Mouse (Mus musculus): ENCODE data around the gene Kcnab3. TPM values are rescaled to one million over a fixed set of nuclear protein-coding genes. Genes with fewer than 3 reads are reported as not detected.
A peak's percentile ranks its signal among the peaks of the same experiment; 100 is the strongest.

The Kcnab3 gene
- polyA plus RNA-seq, 1 experiment from 2014 or later, result 1.1 TPM

DNA sequence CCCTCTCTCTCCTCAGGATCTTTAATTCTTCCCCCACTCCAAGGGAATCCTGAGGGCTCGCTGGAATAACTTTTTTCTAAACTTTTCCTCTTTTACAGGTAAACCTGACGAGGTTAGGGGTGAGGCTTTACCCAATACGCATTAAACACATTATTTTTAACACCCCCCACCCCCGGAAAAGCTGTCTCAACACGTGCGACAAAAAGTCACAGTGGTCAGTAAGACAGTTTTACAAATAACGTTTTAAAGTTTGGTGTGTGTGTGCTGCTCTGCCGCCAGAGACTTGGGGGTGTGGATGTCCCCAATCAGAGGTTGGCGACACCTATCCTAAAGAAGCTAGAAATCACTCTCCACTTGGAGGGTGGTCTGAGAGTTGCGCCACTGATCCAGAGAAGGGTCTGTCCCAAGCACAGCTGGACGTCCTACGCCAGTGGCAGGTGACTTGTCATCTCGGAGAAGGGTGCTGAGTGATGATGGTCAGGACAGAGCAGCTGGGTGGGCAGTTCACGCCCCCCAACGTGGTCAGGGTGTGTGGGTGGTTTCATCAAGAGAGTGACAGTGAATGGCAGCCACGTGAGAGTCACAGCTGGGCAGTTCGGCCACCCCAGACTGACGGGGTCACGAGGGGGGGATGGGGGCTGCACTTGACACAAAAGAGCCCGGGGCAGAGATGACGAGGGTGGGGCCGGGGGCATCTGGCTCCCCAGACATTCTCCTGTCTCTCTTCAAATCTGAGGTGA lies 41.7 kb downstream of the Kcnab3 start:
- peaks cover 28% of the 10 kb centered on the region for H3K36me3 ChIP-seq (replicated peaks)
- 1% methylated on average over 22 of the region's 22 CpGs for WGBS
- H3K9me3 ChIP-seq, result no peaks in the 10 kb centered on the region
- H3K27me3 ChIP-seq (replicated peaks; ENCODE audit: low read depth, poor library complexity, severe bottlenecking), result no peaks in the 10 kb centered on the region
- H3K27ac ChIP-seq (replicated peaks), result peak overlapping the region; percentile 100
- H3K4me1 ChIP-seq, result peaks cover 88% of the 10 kb centered on the region
- H3K4me3 ChIP-seq, result peak overlapping the region; percentile 97
- DNase-seq (ENCODE audit: low spot score), result peak; percentile 81

DNA sequence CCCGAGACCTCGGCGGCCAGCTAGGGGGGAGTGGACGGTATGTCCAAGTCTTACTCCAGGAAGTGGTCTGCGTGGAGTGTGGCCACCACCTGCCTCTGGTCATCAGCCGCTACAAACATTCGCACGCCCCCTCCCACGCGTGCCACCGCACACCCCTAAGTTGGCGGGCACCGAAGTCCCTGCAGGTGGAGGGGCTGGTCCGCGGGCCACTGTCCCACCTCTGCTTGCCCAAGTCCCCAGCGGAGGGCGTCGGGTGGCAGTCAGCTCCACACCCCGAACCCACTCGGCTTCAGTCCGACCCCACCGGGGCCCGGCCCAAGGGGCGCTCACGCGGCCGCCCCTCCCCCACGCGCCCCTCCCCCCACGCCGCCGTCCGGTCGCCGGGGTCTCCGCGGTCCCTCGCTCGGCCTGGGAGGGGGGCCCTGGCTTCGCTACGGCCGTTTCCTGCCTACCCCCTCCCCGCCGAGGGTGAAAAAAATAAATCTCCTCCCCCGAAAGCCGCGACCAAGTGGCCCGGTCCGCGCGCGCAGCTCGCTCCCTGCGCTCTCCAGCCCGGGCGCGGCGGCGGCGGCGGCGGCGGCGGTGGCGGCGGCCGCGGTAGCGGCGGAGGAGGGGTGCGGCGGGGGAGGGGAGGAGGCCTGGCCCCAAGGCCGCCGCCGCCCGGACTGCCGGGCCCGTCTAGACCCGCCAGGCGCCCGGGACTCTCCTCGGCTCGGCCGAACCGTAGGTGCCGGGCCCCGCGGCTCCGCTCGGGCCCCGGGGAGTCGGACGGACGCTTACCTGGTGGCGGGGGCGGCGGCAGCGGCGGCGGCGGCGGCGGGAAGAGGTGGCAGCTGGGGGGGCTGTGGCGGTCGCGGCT lies 42.5 kb downstream of the Kcnab3 start:
- peak overlapping the region; percentile 100 for H3K27ac ChIP-seq (replicated peaks)

DNA sequence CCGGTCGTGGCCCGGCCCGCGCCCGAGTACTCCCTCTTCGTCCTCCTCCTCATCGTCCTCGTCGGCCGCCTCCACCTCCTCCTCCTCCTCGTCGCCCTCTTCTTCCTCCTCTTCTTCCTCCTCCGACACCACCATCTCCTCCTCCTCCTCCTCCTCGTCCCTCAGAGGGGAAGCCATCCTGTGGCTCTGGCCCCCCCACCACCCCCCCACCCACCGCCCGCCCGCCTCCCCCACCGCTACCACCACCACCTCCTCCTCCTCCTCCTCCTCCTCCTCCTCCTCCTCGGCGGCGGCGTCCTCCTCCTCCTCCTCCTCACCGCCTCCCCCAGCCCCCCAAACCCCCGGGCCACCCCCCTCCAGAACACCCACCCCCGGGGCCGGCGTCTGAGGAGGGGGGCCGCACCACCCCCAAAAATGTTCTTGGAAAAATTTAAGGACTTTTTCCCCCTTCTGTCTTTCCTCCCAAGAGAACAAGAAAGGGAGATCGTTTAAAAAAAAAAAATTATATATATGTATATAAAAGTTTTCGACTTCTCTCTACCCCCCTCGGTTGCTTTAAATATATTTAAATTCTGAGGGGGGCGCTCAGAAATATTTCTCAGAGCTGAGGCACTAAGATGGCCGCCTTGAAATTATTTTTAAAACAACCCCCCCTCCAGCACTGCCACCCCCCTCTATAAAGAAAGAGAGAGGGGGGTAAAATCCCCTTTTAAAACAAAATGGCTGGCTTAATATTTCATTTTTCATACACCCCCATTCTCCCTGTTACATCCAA lies 43.3 kb downstream of the Kcnab3 start, which contains the start of gene Chd3:
TSS of gene Chd3 (minus strand) at position 192 of the 775 bp plus-strand sequence.
- DNase-seq (ENCODE audit: low spot score), result peak; percentile 61
- Histone ChIP-seq H3K27me3 (replicated peaks; ENCODE audit: low read depth, poor library complexity, severe bottlenecking) (no peaks in the 10 kb centered on the region), H3K9me3 (no peaks in the 10 kb centered on the region), H3K4me1 (peaks cover 73% of the 10 kb centered on the region), H3K4me3 (peak within 1 kb of the TSS; percentile 97), H3K27ac (replicated peaks) (peak within 1 kb of the TSS; percentile 100), H3K36me3 (replicated peaks) (peaks cover 26% of the 10 kb centered on the region)
- 4% methylated on average over 19 of the region's 34 CpGs for WGBS

More for the DNA sequence above, 42.5 kb downstream of the Kcnab3 start:
- WGBS, result under 1% methylated on average over 86 of the region's 106 CpGs
- H3K27me3 ChIP-seq (replicated peaks; ENCODE audit: low read depth, poor library complexity, severe bottlenecking), result no peaks in the 10 kb centered on the region
- H3K36me3 ChIP-seq (replicated peaks), result peaks cover 28% of the 10 kb centered on the region
- H3K9me3 ChIP-seq, result no peaks in the 10 kb centered on the region
- DNase-seq (ENCODE audit: low spot score), result peak; percentile 77
- peak overlapping the region; percentile 97 for H3K4me3 ChIP-seq
- peaks cover 81% of the 10 kb centered on the region for H3K4me1 ChIP-seq

DNA sequence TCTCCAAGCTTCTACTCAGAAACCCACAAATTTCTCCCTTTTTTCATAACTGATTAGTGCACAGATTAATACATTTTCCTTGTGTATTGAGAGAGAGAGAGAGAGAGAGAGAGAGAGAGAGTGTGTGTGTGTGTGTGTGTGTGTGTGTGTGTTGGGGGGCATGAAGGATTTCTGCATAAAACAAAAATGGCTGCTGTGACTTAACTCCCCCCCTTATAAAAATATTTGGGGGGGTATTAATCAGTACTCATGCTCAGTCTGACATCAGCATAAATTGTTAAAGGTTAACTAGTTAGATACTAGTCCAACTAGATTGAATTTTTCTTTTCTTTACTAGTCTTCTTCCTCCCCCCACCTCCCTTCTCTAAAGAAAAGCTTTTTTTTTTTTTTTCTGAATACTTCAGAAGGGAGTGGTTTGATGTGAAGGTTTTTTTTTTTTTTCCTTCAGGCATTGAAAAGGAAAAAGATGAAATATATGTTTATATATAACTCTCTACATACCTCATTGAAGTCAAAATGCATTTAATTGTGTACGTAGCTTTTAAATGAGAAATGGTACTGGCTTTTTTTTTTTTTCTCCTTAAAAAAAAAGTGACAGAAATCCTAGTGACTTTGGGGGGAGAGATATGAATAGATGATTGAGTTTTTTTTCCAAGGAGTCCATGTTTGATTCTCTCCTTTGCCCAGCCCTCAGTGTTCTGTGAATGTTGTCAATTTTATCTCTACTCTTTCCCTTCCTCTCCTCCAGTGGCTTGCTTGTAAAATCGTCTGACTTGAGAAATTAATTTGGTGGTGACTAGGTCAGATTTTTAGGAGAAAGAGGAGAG lies 44.1 kb downstream of the Kcnab3 start:
- Histone ChIP-seq H3K27me3 (replicated peaks; ENCODE audit: low read depth, poor library complexity, severe bottlenecking) (no peaks in the 10 kb centered on the region), H3K4me3 (peak overlapping the region; percentile 97), H3K36me3 (replicated peaks) (peaks cover 29% of the 10 kb centered on the region), H3K27ac (replicated peaks) (peak overlapping the region; percentile 100), H3K4me1 (peaks cover 65% of the 10 kb centered on the region), H3K9me3 (no peaks in the 10 kb centered on the region)
- WGBS, result 45% methylated on average over 2 of the region's 2 CpGs
- no peak for DNase-seq (ENCODE audit: low spot score)

DNA sequence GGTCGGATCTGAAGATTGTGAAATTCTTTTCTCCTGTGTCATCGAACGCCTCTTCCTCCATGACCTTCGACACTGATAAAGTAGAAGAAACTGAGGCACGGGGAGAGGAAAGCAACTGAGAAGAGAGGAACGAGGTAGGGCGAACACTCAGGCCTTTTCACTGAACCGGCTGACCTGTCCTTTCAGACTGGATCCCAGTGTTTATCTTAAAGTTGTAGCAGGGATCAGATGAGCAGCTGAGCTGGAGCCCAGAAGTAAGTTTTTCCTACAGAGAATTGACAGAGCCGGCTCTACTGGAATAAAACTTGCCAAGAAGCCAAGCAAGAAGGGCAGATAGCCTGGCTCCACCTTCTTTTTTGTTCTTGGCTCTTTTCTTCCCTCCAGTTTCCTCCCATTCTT lies 44.8 kb downstream of the Kcnab3 start:
- DNase-seq (ENCODE audit: low spot score), result no peak
- WGBS, result 18% methylated on average over 9 of the region's 9 CpGs
- Histone ChIP-seq H3K9me3 (no peaks in the 10 kb centered on the region), H3K36me3 (replicated peaks) (peaks cover 34% of the 10 kb centered on the region), H3K27ac (replicated peaks) (peak overlapping the region; percentile 75), H3K4me1 (peaks cover 59% of the 10 kb centered on the region), H3K4me3 (peak overlapping the region; percentile 97), H3K27me3 (replicated peaks; ENCODE audit: low read depth, poor library complexity, severe bottlenecking) (no peaks in the 10 kb centered on the region)

DNA sequence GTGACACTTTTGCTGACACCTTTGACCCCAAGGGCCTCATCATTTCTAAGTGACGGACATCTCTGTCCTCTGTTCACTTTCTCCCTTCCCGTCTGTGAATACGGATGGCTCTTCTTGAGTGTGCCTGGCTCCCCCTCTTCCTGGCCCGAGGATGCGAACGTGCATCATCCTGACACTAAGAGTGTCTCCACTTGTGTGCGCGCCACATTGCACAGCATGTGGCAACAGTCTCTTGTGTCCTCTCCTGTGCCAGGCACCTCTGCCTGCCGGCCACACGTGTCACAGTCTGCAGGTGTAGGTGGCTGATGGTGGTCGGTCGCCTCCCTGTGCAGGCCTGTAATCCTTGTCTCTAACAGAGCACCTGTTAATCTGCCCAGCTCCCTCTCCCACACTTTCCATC lies 45.5 kb downstream of the Kcnab3 start:
- peaks cover 36% of the 10 kb centered on the region for H3K36me3 ChIP-seq (replicated peaks)
- H3K27ac ChIP-seq (replicated peaks), result peak overlapping the region; percentile 75
- no peaks in the 10 kb centered on the region for H3K27me3 ChIP-seq (replicated peaks; ENCODE audit: low read depth, poor library complexity, severe bottlenecking)
- 46% methylated on average over 12 of the region's 12 CpGs for WGBS
- no peaks in the 10 kb centered on the region for H3K9me3 ChIP-seq
- no peak for DNase-seq (ENCODE audit: low spot score)
- peak overlapping the region; percentile 97; the same call in 1 of the 2 replicates for H3K4me3 ChIP-seq
- H3K4me1 ChIP-seq, result peaks cover 53% of the 10 kb centered on the region

DNA sequence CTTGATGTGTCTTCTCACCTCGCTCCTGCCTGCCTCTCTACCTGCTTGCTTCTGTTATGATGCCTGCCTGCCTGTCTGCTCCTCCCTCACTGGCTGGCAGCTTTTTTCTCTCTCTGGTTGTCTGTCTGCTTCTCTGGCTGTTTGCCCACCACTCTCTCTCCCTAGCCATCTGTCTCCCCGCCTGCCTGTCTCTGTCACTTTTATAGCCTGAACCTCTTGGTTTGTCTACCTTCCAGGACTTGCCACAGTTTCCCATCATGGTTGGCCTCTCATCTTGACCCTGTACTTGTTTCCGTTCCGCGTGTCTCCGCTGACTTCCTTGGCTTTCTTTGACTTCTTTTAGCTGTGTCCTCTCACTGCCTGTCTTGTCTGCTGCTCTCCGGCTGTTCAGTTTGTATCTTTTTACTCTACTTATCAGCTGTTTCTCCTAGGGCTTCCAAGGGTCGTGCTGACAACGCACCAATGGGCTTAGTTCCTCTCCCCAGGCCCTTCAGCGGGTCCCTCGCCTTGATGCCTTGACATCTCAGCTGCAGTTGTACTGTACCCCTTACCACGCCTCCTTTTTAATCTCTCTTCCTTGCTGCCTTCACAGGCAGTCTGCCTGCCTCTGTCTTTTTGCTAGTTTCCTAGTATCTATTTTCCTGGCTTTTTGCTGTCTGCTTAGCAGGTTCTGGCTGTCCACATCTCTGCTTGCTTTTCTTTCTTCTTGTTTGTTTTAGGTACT lies 46.2 kb downstream of the Kcnab3 start:
- Histone ChIP-seq H3K27ac (replicated peaks) (peak overlapping the region; percentile 75), H3K27me3 (replicated peaks; ENCODE audit: low read depth, poor library complexity, severe bottlenecking) (no peaks in the 10 kb centered on the region), H3K4me3 (peak overlapping the region; percentile 97; the same call in 1 of the 2 replicates), H3K9me3 (no peaks in the 10 kb centered on the region), H3K36me3 (replicated peaks) (peaks cover 42% of the 10 kb centered on the region), H3K4me1 (peaks cover 46% of the 10 kb centered on the region)
- 64% methylated on average over 12 of the region's 12 CpGs for WGBS
- no peak for DNase-seq (ENCODE audit: low spot score)

DNA sequence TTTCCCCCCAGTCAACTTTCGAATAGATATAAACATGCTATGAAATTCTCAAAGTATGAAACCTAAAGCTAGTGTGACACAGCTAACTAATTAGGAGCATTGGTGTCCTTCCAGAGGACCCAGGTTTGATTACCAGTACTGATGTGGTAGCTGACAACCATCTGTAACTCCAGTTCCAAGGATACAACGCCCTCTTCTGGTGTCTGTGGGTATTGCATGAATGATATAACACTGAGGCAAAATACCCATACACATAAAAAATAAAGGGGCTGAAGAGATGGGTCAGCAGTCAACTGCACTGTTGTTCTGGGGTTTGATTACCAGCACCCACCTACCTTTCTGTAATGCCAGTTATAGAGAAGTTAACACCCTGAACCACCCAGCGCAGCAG lies 46.7 kb downstream of the Kcnab3 start:
- 0 out of 2 replicates have a peak overlapping the region, but pooled peaks have one; percentile 97 for H3K4me3 ChIP-seq
- H3K9me3 ChIP-seq, result no peaks in the 10 kb centered on the region
- H3K27me3 ChIP-seq (replicated peaks; ENCODE audit: low read depth, poor library complexity, severe bottlenecking), result no peaks in the 10 kb centered on the region
- peaks cover 41% of the 10 kb centered on the region for H3K4me1 ChIP-seq
- H3K36me3 ChIP-seq (replicated peaks), result peaks cover 47% of the 10 kb centered on the region
- peak overlapping the region; percentile 75; the same call in 1 of the 2 replicates for H3K27ac ChIP-seq (replicated peaks)
- WGBS, result 65% methylated on average over 3 of the region's 3 CpGs
- no peak for DNase-seq (ENCODE audit: low spot score)

DNA sequence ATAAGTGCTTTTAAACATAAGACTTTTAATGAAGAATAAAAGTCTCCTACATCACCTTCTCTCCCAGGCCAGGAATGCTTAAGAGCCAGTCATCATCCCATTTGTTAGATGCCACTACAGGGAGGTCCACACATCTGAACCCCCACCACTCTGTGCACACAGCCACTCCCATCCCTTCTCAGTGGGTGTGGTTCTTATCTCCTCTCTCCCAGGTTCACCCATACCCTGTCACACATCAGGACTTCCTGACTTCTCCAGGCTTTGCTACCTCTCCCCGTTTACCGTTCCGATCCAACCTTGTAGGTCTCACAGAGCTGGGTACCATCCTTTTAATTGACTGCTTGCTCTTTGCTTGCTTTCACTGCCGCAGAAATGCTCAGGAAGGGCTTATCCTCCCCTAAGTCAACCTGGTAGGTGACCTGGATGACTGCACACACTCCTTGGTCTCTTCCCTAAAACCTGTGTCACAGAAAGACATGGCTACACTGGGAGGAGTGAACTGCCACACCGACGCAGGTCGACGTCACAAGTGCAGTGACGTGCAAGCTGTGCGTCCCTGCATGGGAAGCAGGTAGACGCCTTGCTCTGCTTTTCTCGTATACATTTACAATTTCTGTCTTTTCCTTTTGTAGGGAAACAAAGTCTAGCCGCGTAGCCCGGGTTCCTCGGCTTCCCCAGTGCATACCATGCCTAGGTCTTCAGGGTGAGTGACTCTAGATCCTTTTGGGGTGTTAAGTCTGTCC lies 47.3 kb downstream of the Kcnab3 start:
- H3K4me3 ChIP-seq, result no peak overlapping the region
- H3K4me1 ChIP-seq, result peaks cover 35% of the 10 kb centered on the region
- no peaks in the 10 kb centered on the region for H3K9me3 ChIP-seq
- no peaks in the 10 kb centered on the region for H3K27me3 ChIP-seq (replicated peaks; ENCODE audit: low read depth, poor library complexity, severe bottlenecking)
- no peak for DNase-seq (ENCODE audit: low spot score)
- WGBS, result 92% methylated on average over 16 of the region's 16 CpGs
- H3K36me3 ChIP-seq (replicated peaks), result peaks cover 53% of the 10 kb centered on the region
- no peak overlapping the region for H3K27ac ChIP-seq (replicated peaks)

DNA sequence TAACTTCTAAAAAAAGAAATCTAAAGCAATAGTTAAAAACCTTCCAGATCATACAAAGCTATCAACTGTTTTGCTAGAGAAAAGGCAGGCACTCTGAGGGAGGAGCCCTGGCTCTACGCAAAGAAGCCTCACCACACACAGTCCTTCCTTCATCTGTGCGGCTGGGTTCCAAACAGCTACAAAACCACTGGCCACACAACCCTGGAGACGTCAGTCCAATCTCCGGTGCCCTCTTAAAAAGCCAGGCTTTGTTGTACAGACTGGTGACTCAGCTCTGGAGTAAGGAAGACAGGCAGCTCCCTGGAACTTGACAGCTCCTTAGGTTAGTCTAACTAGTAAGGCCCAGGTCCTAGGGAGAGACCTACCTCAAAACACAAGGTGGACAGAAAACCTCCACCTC lies 49.6 kb downstream of the Kcnab3 start:
- 86% methylated on average over 4 of the region's 4 CpGs for WGBS
- no peak for DNase-seq (ENCODE audit: low spot score)
- no peaks in the 10 kb centered on the region for H3K9me3 ChIP-seq
- H3K36me3 ChIP-seq (replicated peaks), result peaks cover 55% of the 10 kb centered on the region
- H3K4me1 ChIP-seq, result peaks cover 22% of the 10 kb centered on the region
- H3K27ac ChIP-seq (replicated peaks), result no peak overlapping the region
- H3K4me3 ChIP-seq, result no peak overlapping the region
- H3K27me3 ChIP-seq (replicated peaks; ENCODE audit: low read depth, poor library complexity, severe bottlenecking), result no peaks in the 10 kb centered on the region

Measured in embryonic facial prominence, embryonic 10.5 days (tissue).